Mouse (Mus musculus) ovary, postnatal 36 days (tissue): ENCODE data around the gene Mastl.
A peak's percentile ranks its signal among the peaks of the same experiment; 100 is the strongest.

Source experiments
- DNase-seq: peaks from one replicate; pipeline ENCODE4 v3.0.0; 2022; ENCODE audit warnings: low spot score, mixed read lengths

Gene Mastl

DNA sequence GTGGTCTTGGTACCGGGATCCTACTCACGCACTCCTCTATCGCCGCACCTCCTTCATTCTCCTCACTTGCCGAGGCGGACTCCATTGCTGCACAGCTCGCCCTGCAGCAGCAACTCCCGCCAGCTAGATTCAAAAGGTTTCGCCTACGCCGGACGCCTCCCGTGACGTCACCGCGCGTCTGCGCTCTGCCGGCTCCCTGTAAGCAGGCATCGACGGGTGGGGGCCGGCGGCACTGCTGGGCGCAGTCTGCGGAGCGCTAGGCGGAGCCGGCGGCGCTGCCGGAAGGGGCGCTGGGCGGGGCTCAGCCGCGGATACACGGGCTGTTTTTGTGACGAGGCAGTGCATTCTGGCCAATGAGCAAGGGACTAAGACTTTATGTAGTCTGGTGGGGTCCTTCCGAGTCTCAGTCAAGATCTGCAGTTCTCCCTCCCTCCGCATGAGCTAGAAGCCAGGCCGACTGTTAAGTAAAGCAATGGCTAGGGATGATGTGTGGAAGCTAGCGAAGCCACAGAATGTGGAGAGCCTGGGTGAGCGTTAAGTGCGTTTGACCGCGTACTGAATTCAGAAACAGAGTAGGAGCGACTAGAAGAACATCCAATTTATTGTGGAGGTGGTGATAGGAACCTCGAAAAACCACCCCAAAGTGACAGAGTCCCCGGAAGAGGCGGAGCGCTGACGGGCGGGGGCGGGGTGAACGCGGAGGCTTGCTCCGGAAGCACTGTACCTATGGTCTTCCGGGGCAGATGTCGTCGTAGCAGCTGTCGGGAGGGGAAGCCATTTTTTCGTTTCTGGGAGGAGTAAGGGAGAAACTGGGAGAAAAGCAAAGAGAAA lies at the start of gene Mastl, which contains the start of gene Yme1l1:
Mastl (minus strand) TSS at position 248 of the 831 bp plus-strand sequence.
Yme1l1 (plus strand) TSS at position 593 of the 831 bp plus-strand sequence.
- DNase-seq: peak; percentile 97

DNA sequence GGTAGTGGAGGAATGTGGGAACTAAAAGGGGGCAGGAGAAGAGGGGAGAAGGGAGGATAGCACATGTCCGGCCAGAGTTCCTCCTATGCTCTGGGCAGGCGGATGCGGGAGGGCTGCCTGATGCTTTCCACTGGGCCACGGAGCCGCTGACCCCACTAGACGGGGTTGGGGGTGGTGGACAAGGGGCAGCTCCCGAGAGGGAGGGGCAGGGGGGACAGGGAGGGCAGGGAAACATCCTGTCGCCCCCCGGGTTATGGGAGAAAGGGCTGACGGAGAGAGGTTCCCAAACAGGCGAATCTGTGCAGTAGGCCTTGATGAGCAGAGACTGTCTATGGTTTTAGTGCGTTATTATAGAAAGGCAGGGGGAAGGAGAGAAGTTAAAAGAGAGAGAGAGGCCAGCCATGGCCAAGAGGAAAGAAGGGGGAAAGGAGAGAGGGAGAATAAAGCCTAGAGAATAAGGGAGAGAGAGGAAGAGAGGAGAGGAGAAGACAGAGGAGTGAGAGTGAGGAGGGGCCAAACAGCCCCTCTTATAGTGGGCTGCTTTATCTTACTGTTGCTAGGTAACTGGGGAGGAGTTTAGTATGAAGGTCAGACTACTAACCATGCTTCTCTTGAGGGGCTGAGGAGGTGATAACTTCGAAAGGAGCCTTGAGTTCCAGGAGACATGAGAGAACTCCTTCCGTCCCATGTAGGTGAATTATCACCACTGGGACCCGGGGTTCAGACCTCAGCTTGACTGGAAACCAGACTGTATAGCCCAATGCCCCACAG lies 47.3 kb upstream of the Mastl start:
- DNase-seq: no peak

GRCm38 (mm10) chr2:23201034-23201433 lies 45.2 kb upstream of the Mastl start:
- no peak for DNase-seq

DNA sequence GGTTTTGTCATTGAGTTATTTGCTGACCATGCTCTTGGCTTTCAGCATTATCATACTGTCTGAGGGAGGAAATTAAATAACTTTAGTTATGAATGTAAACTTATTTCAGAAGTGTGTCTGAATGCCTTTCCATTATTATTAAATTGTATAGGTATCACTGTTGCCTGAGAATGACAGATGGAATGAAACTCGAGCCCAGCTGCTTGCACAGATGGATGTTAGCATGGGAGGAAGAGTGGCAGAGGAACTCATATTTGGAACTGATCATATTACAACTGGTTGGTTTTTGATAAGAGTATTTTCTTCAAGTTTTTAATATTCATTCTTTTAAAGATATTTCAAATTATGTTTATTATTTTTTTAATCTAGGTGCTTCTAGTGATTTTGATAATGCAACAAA lies 38.5 kb upstream of the Mastl start:
- DNase-seq: no peak

GRCm38 (mm10) chr2:23172305-23172704 lies 16.5 kb upstream of the Mastl start:
- DNase-seq: no peak

DNA sequence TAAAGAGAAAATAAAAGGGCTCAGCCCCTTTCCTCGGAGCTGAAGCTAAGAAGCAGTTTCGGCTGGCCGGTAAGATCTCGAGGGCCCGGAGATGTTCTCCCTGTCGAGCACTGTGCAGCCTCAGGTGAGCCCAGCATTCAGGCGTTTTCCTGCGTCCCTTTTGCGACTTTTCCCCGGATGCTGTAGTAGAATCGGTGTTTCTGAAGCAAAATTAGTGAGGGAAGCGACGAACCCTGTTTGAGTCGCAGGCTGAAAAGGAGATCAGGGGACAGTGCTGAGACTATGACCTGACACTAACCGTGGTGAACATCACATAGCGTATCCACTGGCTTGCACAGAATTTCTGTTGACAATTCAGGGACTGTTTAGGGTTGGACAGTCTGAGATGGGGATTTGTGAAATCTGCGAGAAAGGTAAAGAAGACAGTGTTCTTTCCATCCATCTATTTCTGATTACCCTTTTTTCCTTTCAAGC lies 821 bp upstream of the Mastl start:
- DNase-seq: no peak

GRCm38 (mm10) chr2:23155199-23155621 lies 614 bp downstream of the Mastl start:
- DNase-seq: no peak

DNA sequence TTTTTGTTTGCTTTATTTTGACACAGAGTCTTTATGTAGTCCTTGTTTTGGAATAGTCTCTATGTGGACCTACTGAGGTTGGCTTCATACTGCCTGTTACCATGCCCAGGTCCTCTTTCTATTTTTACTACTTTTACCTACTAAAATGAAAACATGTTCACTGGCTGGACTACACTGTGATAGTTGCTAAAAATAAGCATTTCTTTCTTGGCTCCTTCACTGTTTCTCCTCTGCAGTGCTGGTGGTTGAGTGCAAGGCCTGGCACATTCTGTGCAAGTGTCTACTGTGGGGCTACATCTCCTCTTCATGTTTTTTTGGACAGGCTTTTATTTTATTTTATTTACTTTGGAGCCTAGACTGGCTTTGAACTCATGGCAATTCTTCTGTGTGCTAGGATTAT lies 36.3 kb downstream of the Mastl start:
- no peak for DNase-seq

DNA sequence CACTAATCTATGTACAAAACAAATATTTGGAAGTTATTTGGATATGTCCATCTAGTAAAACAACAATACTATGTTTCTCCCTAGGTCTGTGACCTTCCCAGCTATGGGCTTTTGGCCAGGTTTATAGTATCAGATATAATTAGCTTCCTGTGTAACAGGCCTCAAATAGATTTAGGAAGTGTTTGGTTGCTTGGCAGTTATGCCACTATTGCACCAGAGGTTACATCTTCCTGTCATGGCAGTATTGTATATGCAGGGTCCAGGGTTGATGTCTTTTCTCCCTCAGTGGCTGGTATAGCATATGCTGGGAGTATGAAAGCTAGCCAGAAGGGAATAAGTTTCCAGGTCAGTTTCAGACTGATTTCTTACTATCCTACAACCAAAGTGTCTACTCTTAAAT lies 53.6 kb downstream of the Mastl start:
- DNase-seq: no peak

GRCm38 (mm10) chr2:23097028-23097427 lies 58.8 kb downstream of the Mastl start:
- DNase-seq: no peak

- DNase-seq: no peak
These were observed 63.6 kb downstream of the Mastl start for GRCm38 (mm10) chr2:23092216-23092615.

DNA sequence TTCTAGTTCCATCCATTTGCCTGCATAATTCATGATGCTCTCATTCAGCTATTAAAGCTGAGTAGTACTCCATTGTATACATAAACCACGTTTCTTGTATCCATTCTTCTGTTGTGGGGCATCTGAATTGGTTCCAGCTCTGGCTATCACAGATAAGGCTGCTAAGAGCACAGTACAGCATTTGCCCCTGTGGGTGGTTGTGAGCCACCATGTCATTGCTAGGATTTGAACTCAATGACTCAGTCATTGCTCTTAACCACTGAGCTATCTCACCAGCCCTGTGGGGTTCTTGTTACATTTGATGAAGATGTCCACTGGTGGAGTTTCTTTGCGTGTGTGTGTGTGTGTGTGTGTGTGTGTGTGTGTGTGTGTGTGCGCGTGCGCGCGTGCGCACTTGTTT lies 71.3 kb downstream of the Mastl start:
- no peak for DNase-seq

DNA sequence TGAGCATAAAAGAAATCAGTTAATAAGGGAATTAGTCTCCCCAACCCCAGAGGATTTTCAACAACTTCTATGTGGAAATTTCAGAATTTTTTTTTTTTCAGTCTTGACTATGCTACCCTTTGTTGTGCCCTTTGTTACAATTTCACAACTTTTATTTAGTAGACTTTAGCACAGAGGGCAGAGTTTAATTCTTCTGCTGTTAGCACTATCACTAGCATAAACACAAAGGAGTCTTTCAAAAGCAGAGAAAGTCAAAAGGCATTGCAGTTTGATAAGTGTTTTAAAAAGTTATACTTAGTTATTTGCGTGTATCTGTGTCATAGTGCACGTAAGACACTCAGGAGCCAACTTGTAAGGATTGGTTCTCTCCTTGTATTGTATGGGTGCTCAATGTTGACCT lies 77.2 kb downstream of the Mastl start:
- no peak for DNase-seq

- no peak for DNase-seq
These were observed 78.1 kb downstream of the Mastl start for GRCm38 (mm10) chr2:23077693-23078092.

GRCm38 (mm10) chr2:23076783-23077182 lies 79.0 kb downstream of the Mastl start:
- DNase-seq: no peak

- no peak for DNase-seq
These were observed 80.0 kb downstream of the Mastl start for GRCm38 (mm10) chr2:23075846-23076245.

DNA sequence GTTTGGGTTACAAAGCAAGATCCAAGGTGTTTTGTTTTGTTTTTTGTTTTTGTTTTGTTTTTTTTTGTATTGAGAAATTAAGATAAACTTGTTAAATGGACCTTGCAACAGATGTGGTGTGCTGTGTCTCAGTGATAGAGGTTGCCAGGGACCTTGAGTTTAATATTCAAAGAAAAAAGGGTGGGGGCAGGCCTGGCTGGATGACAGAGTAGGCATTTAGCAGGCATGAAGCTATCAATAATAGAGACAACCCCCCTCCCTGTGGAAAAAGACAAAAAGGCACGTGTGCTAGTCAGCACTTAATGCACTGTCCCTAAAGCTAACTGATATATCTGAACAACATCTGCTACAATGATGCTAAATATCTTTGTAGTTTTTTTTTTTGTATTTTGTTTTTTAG lies 84.4 kb downstream of the Mastl start:
- DNase-seq: no peak

DNA sequence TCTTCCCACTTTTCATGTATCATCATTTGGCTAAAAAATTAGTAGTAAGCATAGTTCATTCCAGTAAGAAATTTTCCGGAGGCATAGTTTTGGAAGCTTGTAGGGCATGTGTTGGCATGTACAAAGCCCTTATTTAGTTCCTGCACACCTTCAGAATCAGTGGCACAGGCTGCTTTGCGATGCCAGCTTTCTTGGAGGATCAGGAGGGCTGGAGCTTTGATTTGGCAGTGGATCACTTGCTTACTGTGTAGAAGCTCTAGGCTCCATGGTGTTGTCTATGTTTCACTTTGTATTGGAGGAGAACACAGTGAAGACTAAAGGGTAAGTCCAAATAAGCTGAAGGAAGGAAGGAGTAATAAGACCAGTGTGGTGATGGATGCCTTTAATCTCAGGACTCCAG lies 85.3 kb downstream of the Mastl start:
- DNase-seq: no peak

GRCm38 (mm10) chr2:23068894-23069744 lies 86.7 kb downstream of the Mastl start:
- peak; percentile 94 for DNase-seq

GRCm38 (mm10) chr2:23068370-23068737 lies 87.5 kb downstream of the Mastl start:
- DNase-seq: no peak

DNA sequence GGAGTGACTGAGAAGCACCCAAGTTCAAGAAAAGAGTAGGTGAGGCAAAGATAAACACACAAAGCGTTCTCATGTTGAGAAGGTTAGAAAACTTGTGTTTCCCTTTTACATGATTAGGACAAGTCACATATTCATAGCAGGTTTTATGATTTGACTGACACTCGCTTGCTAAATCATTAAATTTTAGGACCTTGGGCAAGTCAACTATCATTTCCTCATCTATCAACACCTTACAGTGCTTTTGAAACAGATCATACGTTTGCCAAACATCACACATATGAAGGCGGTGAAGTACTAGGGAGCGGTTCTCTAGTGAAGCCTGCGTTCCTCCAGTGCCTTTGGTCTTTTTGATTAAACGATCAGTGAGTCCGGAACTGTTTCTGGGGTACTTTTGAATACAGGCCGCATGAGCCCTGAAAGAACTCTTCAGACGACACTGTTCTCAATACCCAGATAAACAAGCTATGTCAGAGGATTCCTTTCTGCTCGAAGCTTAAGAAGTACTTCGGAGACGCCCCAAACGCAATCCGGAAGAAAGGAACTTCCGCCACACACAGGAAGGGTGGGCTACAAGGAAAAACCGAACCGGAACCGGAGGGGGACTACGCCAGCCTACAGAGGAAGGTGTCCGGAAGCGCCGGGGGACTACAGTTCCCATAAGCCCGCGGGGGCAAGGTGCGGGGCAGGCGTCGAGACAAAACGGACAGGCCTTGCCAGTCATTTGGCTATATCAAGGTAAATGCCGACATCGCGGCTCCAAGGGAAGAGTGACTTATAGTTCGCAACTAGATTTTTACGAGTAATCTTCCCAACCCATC lies 88.1 kb downstream of the Mastl start, which contains the start of gene Acbd5:
Acbd5 (plus strand) TSS at position 616 of the 818 bp plus-strand sequence.
- DNase-seq: peak; percentile 92
